ENCODE assay signal across 8 mouse cellular contexts in genomic region chr7:45052181-45052861, GRCm38 (mm10). TPM values are rescaled to one million over a fixed set of nuclear protein-coding genes. Genes with fewer than 3 reads are reported as not detected.
A peak's percentile ranks its signal among the peaks of the same experiment; 100 is the strongest.
DNase-seq lines count a peak whose midpoint lies in the region; ATAC-seq and TF ChIP-seq lines count a peak whose summit lies in the region.

No protein-coding gene starts in this region.

- H3K4me2 ChIP-seq in lung, embryonic 16.5 days (ENCODE audit: low read depth, low read length): peak overlapping the region; percentile 95

- WGBS in lung, embryonic 16.5 days: under 1% methylated on average over 38 of the region's 38 CpGs

- DNase-seq in A20 (ENCODE audit: low read depth, low spot score): peak; percentile 74
- peak; percentile 54 for DNase-seq in heart, postnatal 10 days
- peak in 1 of 2 experiments; percentile 47 for DNase-seq in layer of hippocampus, adult 2 months (ENCODE audit: low spot score in 2 of 2)
- DNase-seq in right cerebral cortex, postnatal 10 days (ENCODE audit: low spot score in 2 of 2): peak; percentile 63 to 67

- no peaks in the 10 kb centered on the region for H3K9me3 ChIP-seq in E14TG2a.4 (ENCODE audit: low read length)
- no peaks in the 10 kb centered on the region for H3K9me3 ChIP-seq in lung, embryonic 16.5 days (ENCODE audit: control insufficient read depth, low read length)

- H3K36me3 ChIP-seq in E14TG2a.4 (ENCODE audit: insufficient read depth, low read length): peaks cover 33% of the 10 kb centered on the region
- H3K36me3 ChIP-seq in lung, embryonic 16.5 days (ENCODE audit: control insufficient read depth, insufficient read depth, low read length): peaks cover 29% of the 10 kb centered on the region

- ATAC-seq in lung, embryonic 16.5 days (ENCODE audit: low read depth): no peak
- ATAC-seq in granulocyte monocyte progenitor cell, adult 5-6 weeks (replicated peaks; ENCODE audit: poor library complexity, severe bottlenecking): no peak

- peak overlapping the region; percentile 90 for H3K27ac ChIP-seq in cortical plate, adult 2 months (ENCODE audit: insufficient read depth, low read length)
- H3K27ac ChIP-seq in layer of hippocampus, adult 2 months: peak overlapping the region; percentile 99
- H3K27ac ChIP-seq in lung, embryonic 16.5 days (ENCODE audit: low read length): peak overlapping the region; percentile 100

- no peak for TF ChIP-seq CTCF in E14TG2a.4 (conservative IDR thresholded peaks at IDR 0.05; ENCODE audit: low read length)
- no peak for TF ChIP-seq CTCF in cortical plate, adult 2 months (IDR thresholded peaks at IDR 0.05; ENCODE audit: extremely low read depth, insufficient read depth, low read length)
- TF ChIP-seq CTCF in layer of hippocampus, adult 2 months (conservative IDR thresholded peaks at IDR 0.05): no peak

- H3K4me1 ChIP-seq in E14TG2a.4 (replicated peaks; ENCODE audit: low read depth, low read length): peaks cover 79% of the 10 kb centered on the region
- no peaks in the 10 kb centered on the region for H3K4me1 ChIP-seq in cortical plate, adult 2 months (ENCODE audit: control insufficient read depth, insufficient read depth, low read length)
- peaks cover 19% of the 10 kb centered on the region for H3K4me1 ChIP-seq in lung, embryonic 16.5 days (replicated peaks; ENCODE audit: control insufficient read depth, insufficient read depth, low read length)

- H3K4me3 ChIP-seq in E14TG2a.4 (replicated peaks; ENCODE audit: low read length): peak overlapping the region; percentile 92
- H3K4me3 ChIP-seq in cortical plate, adult 2 months (ENCODE audit: insufficient read depth, low read length): peak overlapping the region; percentile 47
- peak overlapping the region; percentile 84 for H3K4me3 ChIP-seq in layer of hippocampus, adult 2 months
- H3K4me3 ChIP-seq in lung, embryonic 16.5 days (ENCODE audit: low read length): peak overlapping the region; percentile 90

- intact Hi-C loops in heart, postnatal 10 days (cut with DNase I): loop anchor here (2.0 kb wide), 1 partner anchor 32 kb away; no protein-coding TSS in a partner anchor

- H3K9ac ChIP-seq in lung, embryonic 16.5 days (ENCODE audit: low read length): peak overlapping the region; percentile 76

- no peaks in the 10 kb centered on the region for H3K27me3 ChIP-seq in E14TG2a.4 (ENCODE audit: insufficient read depth, low read length)
- H3K27me3 ChIP-seq in lung, embryonic 16.5 days (ENCODE audit: control insufficient read depth, insufficient read depth, low read depth, low read length): no peaks in the 10 kb centered on the region

- TF ChIP-seq POLR2A in cortical plate, adult 2 months (IDR thresholded peaks at IDR 0.05; ENCODE audit: extremely low read depth, insufficient read depth, low read length): no peak

RNA-seq across cellular contexts. Expression of gene Prr12, which starts 0.4 kb away (rescaled TPM):
- polyA plus RNA-seq in cortical plate, adult 2 months (2012; rRNA removed): 14.6 and 15.5 TPM in 2 replicates
- total RNA-seq in heart, postnatal 10 days (2021): 10 to 100 TPM; 28.8 to 35.7 TPM
- 10 to 100 TPM; 77.6 to 81.4 TPM for total RNA-seq in layer of hippocampus, adult 2 months (2021)
- 9.2 TPM in 2 replicates for polyA plus RNA-seq in lung, embryonic 16.5 days (2015; fragmentation: Nextera tagmentation; extraction: Ambion mirVana)
- 21.1 and 29.6 TPM in 2 replicates for total RNA-seq in granulocyte monocyte progenitor cell, adult 5-6 weeks (2014; fragmentation: Nextera tagmentation)
- total RNA-seq in granulocyte monocyte progenitor cell, adult 5-6 weeks (2017): 1.7 and 4.1 TPM in 2 replicates

RNA-seq across cellular contexts. Expression of gene Nosip, which starts 9.9 kb away (rescaled TPM):
- polyA plus RNA-seq in cortical plate, adult 2 months (2012; rRNA removed): 89.5 and 92.3 TPM in 2 replicates
- total RNA-seq in heart, postnatal 10 days (2021): 10 to 100 TPM; 33.9 to 35.9 TPM
- 10 to 100 TPM; 54.2 to 57.7 TPM for total RNA-seq in layer of hippocampus, adult 2 months (2021)
- polyA plus RNA-seq in lung, embryonic 16.5 days (2015; fragmentation: Nextera tagmentation; extraction: Ambion mirVana): 72.5 and 77.8 TPM in 2 replicates
- total RNA-seq in granulocyte monocyte progenitor cell, adult 5-6 weeks (2014; fragmentation: Nextera tagmentation): 42.2 and 57.2 TPM in 2 replicates
- total RNA-seq in granulocyte monocyte progenitor cell, adult 5-6 weeks (2017): 49.4 and 63.1 TPM in 2 replicates

RNA-seq across cellular contexts. Expression of gene Prrg2, which starts 10.2 kb away (rescaled TPM):
- polyA plus RNA-seq in cortical plate, adult 2 months (2012; rRNA removed): 21.4 and 23.2 TPM in 2 replicates
- 10 to 100 TPM; 10.9 to 11.3 TPM for total RNA-seq in heart, postnatal 10 days (2021)
- total RNA-seq in layer of hippocampus, adult 2 months (2021): 1 to 10 TPM; 5.7 to 8.4 TPM
- polyA plus RNA-seq in lung, embryonic 16.5 days (2015; fragmentation: Nextera tagmentation; extraction: Ambion mirVana): 28.7 and 31.9 TPM in 2 replicates
- 6.8 and 9.4 TPM in 2 replicates for total RNA-seq in granulocyte monocyte progenitor cell, adult 5-6 weeks (2014; fragmentation: Nextera tagmentation)
- total RNA-seq in granulocyte monocyte progenitor cell, adult 5-6 weeks (2017): 4.8 and 5.3 TPM in 2 replicates

RNA-seq across cellular contexts. Expression of gene Rras, which starts 34.6 kb away (rescaled TPM):
- 34.2 and 38.3 TPM in 2 replicates for polyA plus RNA-seq in cortical plate, adult 2 months (2012; rRNA removed)
- total RNA-seq in heart, postnatal 10 days (2021): 10 to 100 TPM; 71.6 to 75.7 TPM
- total RNA-seq in layer of hippocampus, adult 2 months (2021): 10 to 100 TPM; 12.4 to 13.1 TPM
- 54.6 and 59.7 TPM in 2 replicates for polyA plus RNA-seq in lung, embryonic 16.5 days (2015; fragmentation: Nextera tagmentation; extraction: Ambion mirVana)
- 2.3 and 7.8 TPM in 2 replicates for total RNA-seq in granulocyte monocyte progenitor cell, adult 5-6 weeks (2014; fragmentation: Nextera tagmentation)
- 1.0 and 1.4 TPM in 2 replicates for total RNA-seq in granulocyte monocyte progenitor cell, adult 5-6 weeks (2017)

RNA-seq across cellular contexts. Expression of gene Scaf1, which starts 36.2 kb away (rescaled TPM):
- polyA plus RNA-seq in cortical plate, adult 2 months (2012; rRNA removed): 126 and 128 TPM in 2 replicates
- 10 to 100 TPM; 68.5 to 70.1 TPM for total RNA-seq in heart, postnatal 10 days (2021)
- 100 to 1,000 TPM; 166 to 168 TPM for total RNA-seq in layer of hippocampus, adult 2 months (2021)
- polyA plus RNA-seq in lung, embryonic 16.5 days (2015; fragmentation: Nextera tagmentation; extraction: Ambion mirVana): 28.9 and 30.7 TPM in 2 replicates
- 28.6 and 29.8 TPM in 2 replicates for total RNA-seq in granulocyte monocyte progenitor cell, adult 5-6 weeks (2014; fragmentation: Nextera tagmentation)
- total RNA-seq in granulocyte monocyte progenitor cell, adult 5-6 weeks (2017): 15.7 and 17.8 TPM in 2 replicates
